Mouse (Mus musculus) limb, embryonic 13.5 days (tissue): Measurements from ENCODE around the gene Henmt1. TPM values are rescaled to one million over a fixed set of nuclear protein-coding genes. Genes with fewer than 3 reads are reported as not detected.
A peak's percentile ranks its signal among the peaks of the same experiment; 100 is the strongest.

ENCODE experiments used
- ATAC-seq: fragments of 200-750 bp; cut with Nextera tagmentation; 2 replicates; pipeline ENCODE4 v1.8.0; 2017; ENCODE audit warnings: low read depth, moderate number of reproducible peaks, moderate TSS enrichment; ENCODE audit not compliant: low FRiP score
- H3K27ac ChIP-seq: fragments of 300-500 bp; sonication (generic); 2 replicates; pipeline ENCODE4 v1.5.1; 2015; ENCODE audit warnings: inconsistent platforms, mild to moderate bottlenecking, moderate library complexity
- H3K27me3 ChIP-seq: fragments of 300-500 bp; sonication (generic); 2 replicates; pipeline ENCODE4 v1.6.1; 2015; ENCODE audit warnings: mild to moderate bottlenecking, inconsistent platforms
- H3K36me3 ChIP-seq: fragments of 300-500 bp; sonication (generic); 2 replicates; pipeline ENCODE4 v1.6.1; 2015; ENCODE audit warnings: inconsistent platforms, mild to moderate bottlenecking, moderate library complexity
- H3K4me1 ChIP-seq: fragments of 300-500 bp; sonication (generic); 2 replicates; pipeline ENCODE4 v1.6.1; 2015; ENCODE audit warnings: inconsistent platforms
- H3K4me2 ChIP-seq: fragments of 300-500 bp; sonication (generic); replicated peaks from 2 replicates; pipeline ENCODE4 v1.6.1; 2015; ENCODE audit warnings: inconsistent platforms, mild to moderate bottlenecking, moderate library complexity
- H3K4me3 ChIP-seq: fragments of 300-500 bp; sonication (generic); 2 replicates; pipeline ENCODE4 v1.5.1; 2015; ENCODE audit warnings: moderate library complexity, mild to moderate bottlenecking, inconsistent platforms
- H3K9ac ChIP-seq: fragments of 300-500 bp; sonication (generic); 2 replicates; pipeline ENCODE4 v1.6.1; 2015; ENCODE audit warnings: mild to moderate bottlenecking, inconsistent platforms
- H3K9me3 ChIP-seq: fragments of 300-500 bp; sonication (generic); 2 replicates; pipeline ENCODE4 v1.6.1; 2016; ENCODE audit warnings: inconsistent platforms
- WGBS: fragments of 180-500 bp; shearing (Covaris S2); methylation state at CpG from one replicate; pipeline ENCODE4 v1.1.7; 2015; 5-methylcytosine and 5-hydroxymethylcytosine counted together
- polyA plus RNA-seq: library from polyadenylated mRNA; unstranded; fragments of >200 nt; fragmentation: Nextera tagmentation; extraction: Ambion mirVana; gene quantifications from 2 replicates; pipeline ENCODE4 v1.2.1, GENCODE M21; 2015

Henmt1 gene
- 0.92 and 1.2 TPM in 2 replicates for polyA plus RNA-seq

DNA sequence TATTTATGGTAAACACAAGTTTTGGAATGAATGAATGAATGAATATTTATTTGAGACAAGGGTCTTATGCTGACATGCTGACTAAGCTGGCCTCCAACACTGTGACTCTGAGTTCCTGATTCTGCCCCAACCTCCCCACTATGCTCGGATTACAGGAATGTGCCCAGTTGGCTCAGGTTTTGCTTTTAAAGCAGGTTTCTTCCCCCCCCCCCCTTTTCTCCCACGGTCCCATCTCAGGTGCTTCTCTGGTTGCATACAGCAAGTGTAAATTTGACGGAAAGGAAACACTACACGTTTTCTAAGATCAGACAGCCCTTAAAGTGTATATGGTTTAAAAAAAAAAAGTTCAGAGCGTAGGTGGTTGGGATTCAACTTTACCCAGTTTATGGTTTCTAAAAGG, at the start of gene Henmt1:
TSS of gene Henmt1 (plus strand) at position 301 of the 400 bp plus-strand sequence.
- no peaks in the 10 kb centered on the region for H3K36me3 ChIP-seq
- no peaks in the 10 kb centered on the region for H3K4me1 ChIP-seq
- H3K4me2 ChIP-seq = peak within 1 kb of the TSS; percentile 69
- WGBS = 77% methylated on average over 5 of the region's 5 CpGs
- no peak within 1 kb of the TSS for H3K27ac ChIP-seq
- no peaks in the 10 kb centered on the region for H3K9me3 ChIP-seq
- H3K27me3 ChIP-seq = no peaks in the 10 kb centered on the region
- H3K4me3 ChIP-seq = peak within 1 kb of the TSS; percentile 41
- 0 out of 2 replicates have a peak within 1 kb of the TSS, but pooled peaks have one; percentile 48 for H3K9ac ChIP-seq
- no peak for ATAC-seq

DNA sequence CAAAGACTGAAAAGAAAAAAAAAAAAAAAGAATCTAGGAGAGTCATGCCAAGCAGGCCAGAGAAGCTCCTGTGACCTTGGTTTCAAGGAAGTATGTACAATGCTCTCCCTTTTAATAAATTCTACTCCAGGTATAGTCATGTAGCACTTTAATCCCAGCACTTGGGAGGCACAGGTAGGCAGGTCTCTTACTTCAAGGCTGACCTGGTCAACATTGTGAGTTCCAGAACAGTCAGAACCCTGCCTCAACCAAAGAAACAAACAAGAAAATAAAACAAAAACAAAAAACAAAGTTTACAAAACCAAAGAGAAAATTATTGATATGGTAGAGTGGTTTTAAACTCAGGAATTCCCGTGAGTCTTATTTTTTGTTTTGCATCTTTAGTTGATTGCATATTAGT, 49.8 kb upstream of the Henmt1 start, which contains the start of gene Fndc7:
TSS of gene Fndc7 (minus strand) at position 101 of the 400 bp plus-strand sequence.
- Histone ChIP-seq H3K4me1 (no peaks in the 10 kb centered on the region), H3K27ac (no peak within 1 kb of the TSS)

DNA sequence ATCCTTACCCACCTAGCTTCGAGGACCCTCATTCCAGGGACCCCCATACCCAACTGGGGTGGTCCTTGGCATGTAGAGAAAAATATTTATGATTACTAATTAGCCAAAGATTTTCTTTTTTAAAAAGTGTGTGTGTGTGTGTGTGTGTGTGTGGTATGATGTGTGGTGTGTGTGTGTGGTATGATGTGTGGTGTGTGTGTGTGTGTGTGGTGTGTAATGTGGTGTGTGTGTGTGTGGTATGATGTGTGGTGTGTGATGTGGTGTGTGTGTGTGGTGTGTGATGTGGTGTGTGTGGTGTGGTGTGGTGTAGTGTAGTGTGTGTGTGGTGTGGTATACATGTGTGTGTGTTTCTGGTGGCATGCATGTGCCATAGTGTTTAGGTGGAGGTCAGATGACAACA, 47.6 kb upstream of the Henmt1 start:
- H3K36me3 ChIP-seq = no peaks in the 10 kb centered on the region
- WGBS = 68% methylated on average over 1 of the region's 1 CpGs
- ATAC-seq = no peak
- H3K27me3 ChIP-seq = no peaks in the 10 kb centered on the region
- no peak overlapping the region for H3K4me3 ChIP-seq
- H3K27ac ChIP-seq = no peak overlapping the region
- H3K4me1 ChIP-seq = no peaks in the 10 kb centered on the region
- H3K9me3 ChIP-seq = no peaks in the 10 kb centered on the region
- H3K4me2 ChIP-seq = no peak overlapping the region
- no peak overlapping the region for H3K9ac ChIP-seq

More for the DNA sequence above, 49.8 kb upstream of the Henmt1 start, which contains the start of gene Fndc7:
- no peak within 1 kb of the TSS for H3K4me3 ChIP-seq
- no peaks in the 10 kb centered on the region for H3K27me3 ChIP-seq
- no peaks in the 10 kb centered on the region for H3K9me3 ChIP-seq
- no peak within 1 kb of the TSS for H3K9ac ChIP-seq
- no peaks in the 10 kb centered on the region for H3K36me3 ChIP-seq
- no peak within 1 kb of the TSS for H3K4me2 ChIP-seq
- ATAC-seq = no peak
- WGBS = 87% methylated on average over 1 of the region's 1 CpGs

DNA sequence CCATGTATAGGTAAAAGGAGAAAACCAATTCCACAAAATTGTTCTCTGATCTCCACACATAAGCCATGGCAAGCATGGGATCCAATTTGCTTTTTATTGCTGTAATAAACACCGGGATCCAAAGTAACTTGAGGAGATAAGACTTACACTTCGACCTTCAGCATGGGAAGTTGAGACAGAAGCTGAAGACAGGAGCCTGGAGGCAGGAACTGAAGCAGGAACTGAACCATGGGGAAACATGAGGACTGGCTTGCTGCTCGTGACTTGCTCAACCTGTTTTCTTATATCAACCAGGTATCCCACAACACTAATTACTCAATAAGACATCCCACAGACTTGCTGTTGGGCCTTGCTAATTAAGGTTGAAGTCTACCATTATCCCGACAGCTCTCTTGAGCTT, 46.8 kb upstream of the Henmt1 start:
- no peaks in the 10 kb centered on the region for H3K9me3 ChIP-seq
- no peak overlapping the region for H3K4me2 ChIP-seq
- no peak overlapping the region for H3K27ac ChIP-seq
- no peaks in the 10 kb centered on the region for H3K4me1 ChIP-seq
- H3K9ac ChIP-seq = no peak overlapping the region
- H3K27me3 ChIP-seq = no peaks in the 10 kb centered on the region
- WGBS = 41% methylated on average over 4 of the region's 4 CpGs
- no peak overlapping the region for H3K4me3 ChIP-seq
- no peak for ATAC-seq
- no peaks in the 10 kb centered on the region for H3K36me3 ChIP-seq

DNA sequence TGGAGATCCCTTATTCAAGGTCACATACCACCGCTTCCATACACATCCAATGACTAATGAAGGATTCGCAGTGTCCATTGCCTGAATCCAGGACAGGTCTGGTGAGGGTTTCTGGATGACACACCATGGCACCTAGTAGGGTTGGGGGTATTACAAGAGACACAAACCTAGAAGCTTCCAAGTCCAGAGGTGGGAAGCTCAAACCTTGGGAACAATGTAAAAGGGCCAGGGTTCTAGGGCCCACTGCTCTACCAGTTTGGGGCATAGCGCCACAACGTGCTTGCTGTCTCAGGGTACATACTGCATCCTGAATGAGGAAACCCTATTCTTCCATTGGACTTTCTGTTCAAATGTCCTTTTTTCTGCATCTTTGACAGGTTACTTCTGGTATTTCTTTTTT, 41.0 kb upstream of the Henmt1 start:
- ATAC-seq = no peak
- H3K27ac ChIP-seq = no peak overlapping the region
- H3K4me3 ChIP-seq = no peak overlapping the region
- H3K27me3 ChIP-seq = no peaks in the 10 kb centered on the region
- 92% methylated on average over 4 of the region's 4 CpGs for WGBS
- no peaks in the 10 kb centered on the region for H3K9me3 ChIP-seq
- H3K36me3 ChIP-seq = peaks cover 33% of the 10 kb centered on the region
- no peak overlapping the region for H3K4me2 ChIP-seq
- H3K4me1 ChIP-seq = no peaks in the 10 kb centered on the region
- no peak overlapping the region for H3K9ac ChIP-seq

DNA sequence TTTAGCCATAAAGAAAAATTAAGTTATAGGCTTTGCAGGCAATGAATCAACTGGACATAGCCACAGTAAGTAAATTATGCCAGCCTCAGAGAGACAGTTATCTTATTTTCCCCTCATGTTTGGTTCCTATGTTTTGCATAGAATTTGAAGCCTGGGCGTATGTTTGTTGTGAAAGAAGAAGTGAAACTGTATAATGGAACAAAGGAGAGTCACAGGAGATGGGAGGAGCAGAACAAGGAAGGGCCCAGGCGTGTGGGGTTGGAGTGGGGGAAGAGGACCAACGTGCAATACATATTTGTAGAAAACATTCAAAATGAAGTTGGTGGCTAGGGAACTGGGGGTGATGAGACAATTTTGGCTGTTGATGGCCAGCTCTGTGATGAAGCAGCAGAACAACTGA, 39.5 kb upstream of the Henmt1 start:
- 87% methylated on average over 3 of the region's 3 CpGs for WGBS
- Histone ChIP-seq H3K4me2 (no peak overlapping the region), H3K9ac (no peak overlapping the region), H3K36me3 (peaks cover 48% of the 10 kb centered on the region), H3K27ac (no peak overlapping the region), H3K27me3 (no peaks in the 10 kb centered on the region), H3K9me3 (no peaks in the 10 kb centered on the region), H3K4me3 (no peak overlapping the region), H3K4me1 (no peaks in the 10 kb centered on the region)
- no peak for ATAC-seq

DNA sequence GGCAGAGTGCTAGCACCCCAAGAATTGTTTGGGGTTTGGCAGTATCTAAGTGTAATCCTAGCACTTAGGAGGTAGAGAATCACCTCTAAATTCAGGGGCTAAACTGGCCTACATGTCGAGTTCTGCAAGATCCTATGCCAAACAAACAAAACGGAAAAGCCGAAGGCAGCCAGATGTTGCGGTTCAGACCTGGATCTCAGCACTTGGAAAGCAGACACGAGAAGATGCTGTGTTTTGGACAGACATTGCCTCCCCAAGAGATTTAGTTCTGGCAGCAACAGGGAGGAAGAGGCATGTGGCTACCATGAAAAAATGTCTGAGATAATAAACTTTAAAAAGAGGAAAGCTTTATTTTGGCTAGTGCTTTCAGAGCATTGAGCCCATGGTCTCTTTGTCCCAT, 39.0 kb upstream of the Henmt1 start:
- Histone ChIP-seq H3K27ac (no peak overlapping the region), H3K4me3 (no peak overlapping the region), H3K4me2 (no peak overlapping the region), H3K36me3 (peaks cover 52% of the 10 kb centered on the region), H3K9me3 (no peaks in the 10 kb centered on the region), H3K4me1 (no peaks in the 10 kb centered on the region), H3K27me3 (no peaks in the 10 kb centered on the region), H3K9ac (no peak overlapping the region)
- no peak for ATAC-seq
- 86% methylated on average over 5 of the region's 5 CpGs for WGBS

DNA sequence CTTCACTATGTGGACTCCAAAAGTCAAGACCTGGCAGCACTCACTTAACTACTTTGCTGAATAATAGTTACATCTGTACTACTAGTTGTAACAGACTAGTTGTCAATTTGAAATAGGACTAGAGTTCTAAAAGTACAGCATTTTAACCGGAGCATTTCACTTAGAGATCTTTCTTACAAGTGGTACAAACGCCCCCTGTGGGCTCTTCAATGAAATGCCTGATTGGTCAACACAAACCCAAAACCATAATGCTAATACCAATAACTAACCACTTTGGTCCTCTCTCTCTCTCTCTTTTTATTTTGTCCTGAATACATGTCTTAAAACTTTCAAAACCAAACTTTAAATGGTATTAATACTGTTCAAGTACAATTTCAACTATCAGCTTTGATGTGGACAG, 37.6 kb upstream of the Henmt1 start:
- H3K36me3 ChIP-seq = peaks cover 57% of the 10 kb centered on the region
- no peak for ATAC-seq
- no peak overlapping the region for H3K4me3 ChIP-seq
- no peaks in the 10 kb centered on the region for H3K4me1 ChIP-seq
- no peak overlapping the region for H3K9ac ChIP-seq
- H3K27ac ChIP-seq = no peak overlapping the region
- no peaks in the 10 kb centered on the region for H3K9me3 ChIP-seq
- H3K27me3 ChIP-seq = no peaks in the 10 kb centered on the region
- H3K4me2 ChIP-seq = no peak overlapping the region
- WGBS = 56% methylated on average over 2 of the region's 2 CpGs

DNA sequence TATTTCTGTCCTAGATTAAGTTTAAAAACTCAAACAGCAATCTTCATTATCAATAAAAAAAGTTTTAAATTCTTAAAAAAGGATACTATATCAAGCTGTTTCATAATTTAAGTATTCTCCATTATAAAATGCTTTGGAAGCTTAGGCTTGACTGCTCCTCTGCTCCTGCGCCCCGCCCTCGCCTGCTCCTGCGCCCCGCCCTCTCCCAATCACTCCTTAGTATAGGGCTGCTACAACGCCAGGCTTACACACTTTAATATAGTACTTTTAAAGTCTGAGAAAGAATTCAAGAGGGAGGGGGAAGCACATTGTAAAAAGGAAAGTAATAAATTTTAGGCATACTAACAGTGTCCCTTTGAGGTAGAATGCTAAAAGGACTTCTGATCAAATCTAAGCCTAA, 36.7 kb upstream of the Henmt1 start:
- Histone ChIP-seq H3K4me3 (no peak overlapping the region), H3K27me3 (no peaks in the 10 kb centered on the region), H3K9ac (no peak overlapping the region)

DNA sequence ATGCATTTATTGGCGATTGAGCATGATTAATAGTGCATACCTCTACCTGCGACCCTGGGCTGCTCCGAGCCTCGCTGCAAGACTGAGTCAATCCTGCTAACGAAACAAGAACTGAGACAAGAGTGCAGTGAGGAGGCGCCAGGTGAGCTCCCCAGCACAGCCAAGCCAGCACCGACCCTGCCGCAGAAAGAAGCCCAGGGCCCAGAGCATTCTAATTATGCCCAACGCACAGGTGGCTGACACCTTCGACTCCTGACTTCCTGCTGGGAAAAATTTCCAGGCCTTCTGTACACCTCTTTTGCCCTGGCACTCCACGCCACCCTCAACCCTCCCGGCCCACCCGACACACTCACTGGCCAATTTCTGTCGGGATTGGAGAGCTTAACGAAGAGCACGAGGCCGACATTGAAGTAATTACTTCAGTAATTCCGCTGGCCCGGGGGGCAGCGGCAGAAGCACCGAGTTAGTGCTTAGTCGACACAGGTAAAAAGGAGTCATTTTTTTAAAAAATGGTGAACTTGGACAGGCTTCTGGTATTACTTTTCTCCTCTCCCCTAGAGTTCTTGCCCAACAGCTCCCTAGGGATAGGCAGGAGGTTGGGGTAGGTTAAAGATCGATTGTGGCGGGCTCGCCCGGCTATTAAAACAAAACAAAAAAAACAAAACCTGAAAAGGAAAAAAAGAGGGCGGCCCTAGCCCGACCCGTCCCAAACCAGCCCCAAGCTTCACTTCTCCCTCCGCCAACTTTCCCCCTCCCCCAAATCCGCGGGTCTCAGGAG, 29.2 kb upstream of the Henmt1 start:
- Histone ChIP-seq H3K36me3 (peaks cover 13% of the 10 kb centered on the region), H3K4me3 (peak overlapping the region; percentile 94), H3K4me1 (peaks cover 19% of the 10 kb centered on the region), H3K27me3 (no peaks in the 10 kb centered on the region), H3K9ac (peak overlapping the region; percentile 94), H3K4me2 (peak overlapping the region; percentile 95), H3K27ac (peak overlapping the region; percentile 95), H3K9me3 (no peaks in the 10 kb centered on the region)
- WGBS = under 1% methylated on average over 32 of the region's 32 CpGs
- no peak for ATAC-seq

More for the DNA sequence above, 36.7 kb upstream of the Henmt1 start:
- H3K36me3 ChIP-seq = peaks cover 60% of the 10 kb centered on the region
- H3K4me1 ChIP-seq = no peaks in the 10 kb centered on the region
- no peak overlapping the region for H3K27ac ChIP-seq
- WGBS = 81% methylated on average over 6 of the region's 6 CpGs
- no peaks in the 10 kb centered on the region for H3K9me3 ChIP-seq
- H3K4me2 ChIP-seq = no peak overlapping the region
- no peak for ATAC-seq

DNA sequence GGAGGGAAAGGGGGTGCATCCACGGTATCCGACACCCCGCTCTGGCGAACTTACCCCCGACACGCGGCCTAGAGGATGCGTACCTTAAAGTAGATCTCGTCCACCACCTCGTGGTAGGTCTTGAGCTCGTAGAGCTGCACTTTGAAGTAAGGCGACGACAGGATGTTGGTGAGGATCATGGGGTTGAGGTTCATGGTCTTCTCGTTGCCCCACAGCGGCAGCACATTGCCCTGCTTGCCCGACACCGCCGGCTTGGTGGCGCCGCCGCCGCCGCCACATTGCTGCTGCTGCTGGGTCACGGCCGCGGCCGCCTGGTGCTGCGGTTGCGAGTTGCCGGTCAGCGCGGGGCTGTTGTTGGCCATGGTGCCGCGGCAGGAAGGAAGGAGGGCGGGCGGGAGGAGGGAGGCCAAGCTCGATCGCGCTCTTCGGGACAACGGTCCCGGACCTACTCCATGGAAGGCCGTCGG, 28.6 kb upstream of the Henmt1 start:
- no peaks in the 10 kb centered on the region for H3K27me3 ChIP-seq
- H3K36me3 ChIP-seq = peaks cover 9% of the 10 kb centered on the region
- H3K27ac ChIP-seq = peak overlapping the region; percentile 95
- peak overlapping the region; percentile 94 for H3K9ac ChIP-seq
- peak overlapping the region; percentile 94 for H3K4me3 ChIP-seq
- WGBS = under 1% methylated on average over 44 of the region's 44 CpGs
- peak overlapping the region; percentile 95 for H3K4me2 ChIP-seq
- peaks cover 19% of the 10 kb centered on the region for H3K4me1 ChIP-seq
- H3K9me3 ChIP-seq = no peaks in the 10 kb centered on the region
- ATAC-seq = peak; percentile 89

DNA sequence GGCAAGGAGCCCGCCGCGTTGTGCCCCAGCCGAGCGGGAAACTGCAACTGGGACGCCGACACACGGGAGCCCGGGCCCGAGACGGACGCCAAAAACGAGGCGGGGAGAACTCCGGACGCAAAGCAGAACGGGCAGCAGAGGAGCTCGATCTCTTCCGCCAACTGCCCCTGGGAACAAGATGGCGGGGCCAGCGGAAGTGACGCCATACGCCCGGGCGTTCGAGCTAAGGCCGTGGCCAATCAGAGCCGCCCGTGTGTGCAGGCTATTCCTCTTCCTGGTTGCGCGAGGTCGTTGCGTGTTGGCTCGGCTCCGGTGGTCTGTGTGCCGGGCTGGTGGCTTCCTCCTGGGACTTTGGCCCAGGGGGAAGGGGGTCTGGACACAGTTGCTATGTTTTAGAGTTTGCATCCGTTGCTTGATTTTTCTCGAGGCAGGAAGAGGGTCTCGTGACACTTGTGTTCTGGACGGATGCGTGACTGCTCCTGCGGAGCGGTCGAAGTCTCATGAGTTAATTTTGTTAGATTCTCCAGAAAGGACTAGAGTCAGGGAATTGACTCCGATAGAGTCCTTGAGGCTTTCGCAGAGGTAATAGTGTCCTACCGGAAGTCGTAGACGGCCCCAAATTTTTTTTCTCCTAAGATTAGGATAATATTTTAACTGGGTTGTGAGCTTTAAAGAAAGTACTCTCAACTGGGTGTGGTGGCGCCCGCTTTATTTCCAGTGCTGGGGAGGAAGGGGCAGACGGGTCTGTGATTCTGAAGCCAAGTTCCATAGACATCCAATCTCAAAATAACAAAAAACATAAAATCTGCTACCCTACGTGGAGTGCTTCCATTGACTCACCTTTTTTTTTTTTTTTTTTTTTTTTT, 27.9 kb upstream of the Henmt1 start, which contains the start of gene Prpf38b:
TSS of gene Prpf38b (minus strand) at position 180 of the 866 bp plus-strand sequence.
- peaks cover 9% of the 10 kb centered on the region for H3K36me3 ChIP-seq
- no peaks in the 10 kb centered on the region for H3K9me3 ChIP-seq
- ATAC-seq = peak; percentile 99
- no peaks in the 10 kb centered on the region for H3K27me3 ChIP-seq
- H3K4me3 ChIP-seq = peak within 1 kb of the TSS; percentile 94
- peaks cover 19% of the 10 kb centered on the region for H3K4me1 ChIP-seq
- H3K9ac ChIP-seq = peak within 1 kb of the TSS; percentile 94
- peak within 1 kb of the TSS; percentile 95 for H3K27ac ChIP-seq
- peak within 1 kb of the TSS; percentile 95 for H3K4me2 ChIP-seq
- WGBS = under 1% methylated on average over 53 of the region's 53 CpGs
